Mouse (Mus musculus) heart, postnatal 10 days (tissue): ENCODE results near the gene Nalcn. TPM values are rescaled to one million over a fixed set of nuclear protein-coding genes. Genes with fewer than 3 reads are reported as not detected.
A peak's percentile ranks its signal among the peaks of the same experiment; 100 is the strongest.
"Not testable (repeated sequence)": the region's sequence is repeated elsewhere in the genome, so short reads cannot be mapped to it uniquely, and the experiment has no call there.

Experiments
- DNase-seq, 2 experiments: peaks; one replicate each; pipeline ENCODE4 v3.0.0; 2021
- intact Hi-C: fragments of 180-260 bp; cut with DNase I; formaldehyde crosslinking; loops from one replicate; pipeline ENCODE4 v1.15.1; 2025
- total RNA-seq, 2 experiments: library from RNA; stranded (reverse); gene quantifications; 2 replicates each; pipeline ENCODE4 v1.2.3; 2021

Gene Nalcn
- total RNA-seq, result under 1 TPM; 0.14 to 0.17 TPM

DNA sequence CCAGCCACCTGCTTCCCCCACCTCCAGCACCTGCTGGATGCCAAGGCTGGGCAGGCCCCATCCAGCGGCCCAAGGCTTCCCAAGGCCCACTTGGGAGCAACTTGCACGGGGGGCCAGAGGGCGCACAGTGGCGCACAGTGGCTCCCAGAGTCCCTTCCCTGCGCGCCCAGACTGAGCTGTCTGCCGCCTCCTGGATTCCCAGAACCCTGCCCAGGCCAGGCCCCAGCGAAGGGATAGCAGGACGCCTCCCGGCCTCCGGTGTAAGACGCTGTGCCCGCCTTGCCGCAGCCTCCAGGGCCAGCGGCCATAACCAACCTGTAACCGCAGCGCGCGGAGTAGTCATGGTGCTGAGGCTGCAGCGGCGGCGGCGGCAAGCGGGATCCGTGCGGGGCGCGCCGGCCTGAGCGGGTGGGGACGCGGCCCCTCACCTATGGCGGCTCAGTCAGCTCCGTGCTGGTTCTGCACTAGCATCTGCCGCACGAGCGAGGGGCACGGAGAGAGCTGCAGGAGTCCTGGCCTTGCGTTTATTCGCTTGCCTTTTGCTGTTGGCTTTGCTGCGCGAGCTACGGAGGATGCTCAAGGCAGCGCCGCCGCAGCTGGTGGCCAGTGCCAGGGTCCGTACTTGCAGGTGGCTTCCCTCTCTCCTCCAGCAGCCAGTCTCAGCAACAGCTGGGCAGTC is at the start of gene Nalcn:
Nalcn (minus strand) TSS at position 644 of the 679 bp plus-strand sequence.
- no peak for DNase-seq
- intact Hi-C loops, result no loop called here

DNA sequence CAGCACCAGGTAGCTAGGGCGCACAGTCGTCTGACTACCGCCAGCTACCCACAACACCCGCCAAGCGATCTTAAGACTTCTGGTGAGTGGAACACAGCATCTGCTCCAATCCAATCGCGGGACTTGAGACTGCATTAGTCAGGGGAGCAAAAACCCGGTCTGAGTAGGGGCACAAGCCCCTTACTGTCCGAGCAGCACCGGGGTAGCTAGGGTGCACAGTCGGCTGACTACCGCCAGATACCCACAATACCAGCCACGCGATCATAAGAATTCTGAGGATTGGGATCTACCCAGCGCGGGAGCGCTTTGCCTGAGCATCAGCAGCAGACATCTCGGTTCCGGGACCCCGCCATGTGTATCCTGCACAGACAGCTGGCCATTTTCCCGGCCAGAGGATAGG is 44.1 kb upstream of the Nalcn start:
- intact Hi-C loops, DNase-seq: not testable (repeated sequence)

DNA sequence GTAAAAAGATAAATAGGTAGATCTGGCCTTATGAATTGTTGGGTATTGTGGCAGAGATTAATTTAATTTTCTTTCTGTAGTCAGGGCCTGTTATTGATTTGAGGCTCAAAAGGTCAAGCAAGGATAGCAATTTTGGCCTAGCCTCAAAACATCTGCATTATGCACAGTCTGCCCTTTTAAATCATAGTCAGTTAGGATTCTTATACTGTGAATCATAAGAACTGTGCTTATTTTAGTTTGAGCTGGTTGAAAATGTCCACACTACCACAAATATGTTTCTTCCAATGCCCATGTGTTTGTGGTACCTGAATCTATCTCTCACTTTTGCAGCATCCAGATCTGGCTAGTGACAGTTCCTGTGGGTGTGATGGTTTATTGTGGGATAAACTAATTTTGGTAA is 37.5 kb upstream of the Nalcn start:
- DNase-seq, result no peak
- intact Hi-C loops, result no loop called here

DNA sequence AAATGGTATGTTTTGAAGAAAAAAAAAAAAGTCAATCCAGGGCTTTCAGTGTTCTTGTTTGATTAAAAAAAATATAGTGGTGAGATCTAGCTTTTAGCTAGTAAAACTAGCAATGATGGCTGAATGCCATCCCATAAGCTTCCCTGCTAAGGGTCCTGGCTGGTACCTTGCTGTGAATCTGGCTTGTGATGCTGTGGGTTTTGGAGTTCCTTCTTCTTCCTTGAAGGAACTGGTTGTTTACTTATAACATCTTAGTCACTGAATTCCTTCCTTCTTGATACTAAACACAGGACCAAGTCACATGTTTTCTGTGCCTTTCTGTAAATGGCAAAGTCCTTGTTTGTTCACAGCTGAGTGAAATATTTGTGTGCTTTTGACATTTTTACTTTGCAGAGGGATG is 36.3 kb upstream of the Nalcn start:
- no peak for DNase-seq
- intact Hi-C loops, result no loop called here

DNA sequence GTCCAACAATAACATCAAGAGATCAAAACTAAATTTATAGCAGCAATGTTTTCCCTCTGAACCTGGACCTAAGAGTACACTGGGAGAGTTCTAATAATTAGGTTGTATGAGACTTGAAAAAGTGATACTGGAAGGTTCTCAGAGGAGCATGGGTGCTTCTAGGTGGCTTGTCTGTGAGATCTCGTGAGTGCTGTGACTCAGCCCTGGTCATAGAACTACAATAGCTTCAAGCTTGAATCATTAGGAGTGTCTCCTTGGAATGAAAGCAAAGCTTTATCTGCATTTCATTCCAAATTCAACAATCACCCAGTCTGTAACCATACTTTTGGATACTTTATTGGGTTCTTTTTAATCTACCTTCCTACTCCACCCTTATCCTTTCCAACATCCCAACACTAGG is 35.4 kb upstream of the Nalcn start:
- no peak for DNase-seq
- intact Hi-C loops, result no loop called here

DNA sequence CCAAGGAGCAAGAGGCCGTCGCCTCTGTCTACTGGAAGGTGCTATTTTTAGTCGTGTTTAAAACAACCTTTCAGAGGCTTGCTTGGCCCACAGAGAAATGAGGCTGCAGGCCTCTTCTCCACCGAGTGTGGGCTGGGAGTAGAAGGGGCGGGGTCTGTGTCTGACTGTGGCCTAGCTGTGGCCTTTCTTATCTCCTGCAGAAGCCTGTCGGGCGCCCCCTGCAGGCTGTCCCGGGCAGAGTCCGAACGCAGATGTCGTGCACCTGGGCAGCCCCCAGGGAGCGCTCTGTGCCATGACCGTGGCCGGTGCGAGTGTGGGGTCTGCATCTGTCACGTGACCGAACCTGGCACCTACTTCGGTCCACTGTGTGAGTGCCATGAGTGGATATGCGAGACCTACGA is 34.1 kb upstream of the Nalcn start:
- intact Hi-C loops, result no loop called here
- peak; percentile 18 to 24 for DNase-seq

DNA sequence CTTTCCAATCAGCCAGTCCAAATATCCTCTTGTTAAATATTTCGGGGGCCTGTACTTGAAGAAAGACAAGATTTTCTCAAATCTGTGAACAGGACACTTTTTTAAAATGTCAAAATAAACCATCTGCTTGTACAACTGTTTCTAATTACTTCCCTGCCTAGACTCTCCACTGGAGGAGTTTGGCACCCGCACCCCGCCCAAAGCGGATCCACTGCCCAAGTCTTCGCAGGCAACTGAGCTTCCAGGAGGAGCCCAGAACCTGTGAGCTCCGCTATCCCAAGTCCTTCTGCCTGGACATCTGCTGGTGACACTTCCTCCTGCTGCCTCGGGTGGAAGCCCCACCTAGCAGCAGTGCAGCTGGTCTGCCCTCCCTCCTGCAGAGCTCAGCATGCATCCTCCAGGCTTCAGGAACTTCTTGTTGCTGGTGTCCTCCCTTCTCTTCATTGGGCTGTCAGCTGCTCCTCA is 33.0 kb upstream of the Nalcn start, which contains the start of gene Itgbl1:
Itgbl1 (plus strand) TSS at position 51 of the 465 bp plus-strand sequence.
- DNase-seq, result peak; percentile 15
- intact Hi-C loops, result no loop called here

DNA sequence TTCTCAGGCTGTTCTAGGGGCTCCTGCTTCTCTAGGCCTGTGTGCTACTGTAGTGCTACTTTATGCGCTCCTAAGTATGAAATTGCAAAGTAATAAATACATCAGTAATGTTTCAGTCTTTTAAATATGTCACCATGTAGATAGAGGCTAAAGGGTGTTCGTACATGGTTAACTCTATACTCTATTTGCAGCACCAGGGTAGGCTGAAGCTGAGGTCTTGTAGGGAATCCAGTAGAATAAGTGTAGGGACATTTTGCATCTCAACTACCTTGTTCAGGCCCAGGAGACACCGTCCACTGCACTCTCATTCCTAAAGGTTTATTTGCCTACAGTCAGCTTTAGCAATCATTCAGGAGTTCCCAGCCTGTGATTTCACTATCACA is 227 bp upstream of the Nalcn start:
- intact Hi-C loops, result no loop called here
- DNase-seq, result no peak

DNA sequence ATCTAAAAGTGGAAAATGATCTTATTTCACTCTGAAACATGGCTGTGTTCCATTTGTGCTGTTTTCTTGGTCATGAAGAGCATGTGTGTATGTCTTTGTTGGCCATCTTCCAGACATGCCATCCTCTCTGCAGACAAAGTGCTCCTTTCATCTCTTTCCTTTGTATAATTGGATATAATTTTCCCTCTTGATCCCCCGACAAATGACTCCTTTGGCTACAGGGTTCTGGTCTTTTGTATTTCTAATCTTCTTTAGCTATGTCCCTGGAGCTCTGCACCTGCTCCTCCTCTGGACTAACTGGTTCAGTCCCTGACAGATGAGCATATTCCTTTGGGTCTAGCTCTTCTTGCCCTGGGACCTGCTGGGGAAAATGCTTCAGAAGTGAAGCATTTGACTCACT is 4.0 kb downstream of the Nalcn start:
- intact Hi-C loops, result no loop called here

DNA sequence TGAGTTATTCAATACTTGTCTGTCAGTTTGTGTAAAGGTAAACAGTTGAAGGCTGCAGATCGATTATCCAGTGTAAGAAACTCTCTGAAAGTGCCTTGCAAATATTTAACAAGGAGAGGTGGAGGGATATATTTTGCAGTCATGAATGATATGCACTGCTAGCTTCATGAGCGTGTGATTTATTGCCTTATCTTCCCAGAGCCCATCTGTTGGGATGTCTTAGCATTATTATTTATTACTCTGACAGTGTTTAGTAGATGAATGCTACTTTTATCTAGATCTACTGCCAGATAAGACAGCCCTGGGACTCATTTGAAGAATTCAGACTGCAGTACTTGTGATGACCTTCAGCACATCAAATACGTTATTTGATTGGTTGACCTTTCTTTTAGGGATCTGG is 31.7 kb downstream of the Nalcn start:
- DNase-seq, result no peak
- intact Hi-C loops, result no loop called here

More for the DNA sequence above, 4.0 kb downstream of the Nalcn start:
- no peak for DNase-seq

DNA sequence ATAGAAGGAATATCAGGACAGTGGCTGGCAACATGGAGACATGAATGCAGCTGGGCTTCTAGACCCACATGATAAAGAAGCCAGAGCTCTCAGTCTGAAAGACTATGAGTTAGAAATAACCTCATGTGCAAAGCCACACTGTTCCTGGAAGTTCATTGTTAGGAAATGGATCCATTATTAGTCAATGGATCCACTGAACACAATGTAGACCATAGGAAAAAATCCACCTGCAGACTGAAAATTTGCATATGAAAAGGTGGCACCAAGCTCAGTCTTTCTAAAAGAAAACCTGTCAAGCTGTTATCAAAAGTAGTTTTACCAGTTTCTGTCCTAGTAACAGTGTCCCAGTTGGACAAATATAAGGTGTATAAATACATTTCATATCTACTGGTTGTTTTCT is 39.5 kb downstream of the Nalcn start:
- intact Hi-C loops, result no loop called here
- no peak for DNase-seq

DNA sequence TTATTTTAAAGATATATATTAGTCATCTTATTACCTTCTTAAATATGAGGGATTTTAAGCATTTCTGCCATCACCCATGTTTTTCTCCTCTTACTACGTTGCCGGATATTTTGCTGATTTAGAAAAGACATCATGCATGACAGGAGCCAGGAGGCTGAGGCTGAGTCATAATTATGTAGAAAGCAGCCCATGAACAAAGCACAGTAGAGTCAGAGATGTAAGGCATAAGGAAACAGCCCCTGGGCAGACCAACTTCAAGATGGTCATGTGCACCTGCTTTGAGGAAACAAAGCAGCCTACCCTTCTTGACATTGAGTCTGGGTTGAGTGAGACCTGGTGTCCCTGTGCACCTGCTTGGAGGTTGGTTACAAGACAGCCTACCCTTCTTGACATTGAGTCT is 44.5 kb downstream of the Nalcn start:
- intact Hi-C loops, result no loop called here

DNA sequence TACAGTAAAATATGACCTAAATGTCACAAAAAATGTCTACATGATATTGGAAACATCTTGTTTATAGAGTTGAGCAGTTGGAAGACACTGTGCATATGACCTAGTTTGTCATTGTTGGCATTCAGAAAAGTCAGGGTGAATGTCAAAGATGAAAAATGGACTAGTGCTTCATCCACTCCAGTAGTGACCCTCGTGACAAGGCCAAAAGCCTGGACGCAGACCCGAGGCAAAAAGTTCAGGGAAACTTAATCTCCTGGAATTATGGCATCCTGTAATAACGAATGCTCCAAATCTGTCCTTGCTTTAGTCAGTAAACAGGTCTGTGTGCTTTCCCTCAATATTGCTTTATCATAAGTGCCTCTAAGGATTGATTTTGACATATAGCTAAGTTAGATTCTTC is 51.6 kb downstream of the Nalcn start:
- no peak for DNase-seq
- intact Hi-C loops, result no loop called here

More for the DNA sequence above, 44.5 kb downstream of the Nalcn start:
- no peak for DNase-seq

DNA sequence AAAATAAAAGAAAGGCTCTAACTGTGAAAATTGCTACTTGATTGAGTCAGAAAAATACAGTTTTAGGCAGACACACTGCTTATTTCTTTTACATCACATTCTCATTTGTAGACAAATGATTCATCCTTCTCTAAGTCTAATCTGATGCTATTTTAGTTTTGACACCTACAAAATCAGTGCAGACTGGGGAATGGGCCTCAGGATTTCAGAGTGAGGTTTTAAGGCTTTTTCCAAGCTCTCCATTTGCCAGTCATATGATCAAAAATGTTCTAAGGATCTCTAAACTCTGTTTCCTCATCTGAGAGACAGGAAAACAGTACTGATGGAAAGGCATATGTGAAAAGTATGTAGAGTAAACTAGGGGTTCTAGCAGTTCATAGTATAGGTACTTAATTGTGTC is 52.0 kb downstream of the Nalcn start:
- DNase-seq, result no peak
- intact Hi-C loops, result no loop called here

DNA sequence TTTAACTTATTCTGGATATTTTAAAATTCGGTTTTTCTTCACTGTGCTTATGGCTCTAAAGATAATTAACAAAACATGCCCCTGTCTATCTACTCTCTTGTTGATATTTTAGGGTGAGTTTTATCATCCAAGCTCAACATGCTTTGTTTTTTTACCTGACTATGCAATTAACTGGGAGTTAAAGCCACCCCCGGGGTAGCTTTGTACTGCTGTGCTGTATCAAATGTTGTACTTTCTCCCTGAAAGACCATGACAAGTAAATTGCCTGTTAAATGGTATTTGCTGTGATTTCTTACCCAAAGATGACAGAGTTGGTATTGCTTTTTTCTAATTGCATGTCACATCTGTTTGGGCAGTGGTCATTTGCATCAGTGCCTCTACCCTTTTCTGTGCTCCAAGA is 60.3 kb downstream of the Nalcn start:
- DNase-seq, result no peak
- intact Hi-C loops, result no loop called here

DNA sequence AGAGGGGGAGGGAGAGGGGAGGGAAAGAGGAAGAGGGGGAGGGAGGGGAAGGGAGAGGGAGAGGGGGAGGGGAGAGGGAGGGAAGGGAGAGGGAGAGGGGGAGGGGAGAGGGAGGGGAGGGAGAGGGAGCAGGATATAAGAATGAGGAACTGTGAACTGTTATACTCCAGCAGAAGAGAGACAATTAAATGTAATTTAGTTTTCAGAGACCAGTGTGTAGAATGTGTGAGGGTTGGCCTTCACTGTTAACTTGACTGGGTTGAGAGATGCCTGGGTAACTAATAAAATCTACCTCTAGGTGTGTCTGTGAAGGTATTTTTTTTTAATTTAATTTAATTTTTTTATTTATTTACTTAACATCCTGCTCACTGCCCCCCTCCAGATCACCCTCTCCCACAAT is 71.4 kb downstream of the Nalcn start:
- DNase-seq, result no peak
- intact Hi-C loops, result no loop called here

DNA sequence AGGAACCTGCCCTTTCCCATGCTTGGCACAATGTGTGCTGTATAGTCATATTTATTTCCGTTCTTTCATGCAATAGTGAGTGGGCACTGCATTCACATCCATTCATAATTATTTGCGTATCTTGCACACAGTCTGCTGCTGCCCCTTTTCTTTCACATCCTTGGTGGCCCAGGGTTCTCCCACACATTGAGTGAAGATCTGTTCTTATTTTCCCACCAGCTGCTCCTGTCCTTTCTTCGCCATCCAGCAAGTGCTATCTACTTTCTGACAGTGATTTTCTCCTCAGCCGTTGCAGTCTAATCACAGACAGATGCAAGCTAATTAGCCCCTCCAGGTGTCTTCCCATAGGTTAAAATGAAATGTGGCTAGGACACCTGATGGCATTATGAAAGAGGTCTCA is 72.0 kb downstream of the Nalcn start:
- no peak for DNase-seq
- intact Hi-C loops, result no loop called here

DNA sequence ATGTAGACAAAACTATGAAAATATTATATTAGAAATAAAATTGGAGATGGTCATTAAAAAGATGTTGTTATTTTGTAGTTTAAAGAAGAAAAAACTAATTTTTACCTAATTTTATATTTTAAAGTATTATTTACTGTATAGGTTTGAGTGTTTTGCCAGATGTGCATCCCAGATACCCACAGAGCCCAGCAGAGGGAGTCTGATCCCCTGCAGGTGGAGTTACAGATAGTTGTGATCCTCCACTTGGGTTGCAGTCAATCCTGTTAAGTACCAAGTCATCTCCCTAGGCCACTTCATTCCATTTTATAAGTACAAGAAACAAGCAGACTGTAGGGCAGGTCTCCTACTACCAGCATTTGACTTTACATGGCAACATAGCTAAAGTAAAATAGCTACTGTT is 84.6 kb downstream of the Nalcn start:
- no peak for DNase-seq

DNA sequence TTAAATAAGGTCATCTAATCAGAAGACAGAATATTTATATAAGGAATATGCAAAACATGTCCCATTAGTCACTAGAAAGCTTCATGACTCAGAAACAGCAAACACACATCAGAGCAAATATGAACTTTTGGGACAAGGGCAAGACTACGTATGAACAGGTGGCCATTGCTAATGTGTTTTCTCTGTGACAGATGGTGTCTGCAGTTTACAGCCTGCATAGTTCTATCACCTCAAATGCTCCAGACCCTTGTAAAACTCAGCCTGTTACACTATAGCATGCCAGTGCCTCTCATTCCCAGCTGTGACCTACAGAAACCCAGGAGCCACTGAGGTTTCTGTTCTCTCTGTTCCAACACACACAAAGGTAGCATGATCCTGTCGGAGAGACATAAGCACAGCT is 91.3 kb downstream of the Nalcn start:
- intact Hi-C loops, result no loop called here

More for the DNA sequence above, 84.6 kb downstream of the Nalcn start:
- intact Hi-C loops, result no loop called here

DNA sequence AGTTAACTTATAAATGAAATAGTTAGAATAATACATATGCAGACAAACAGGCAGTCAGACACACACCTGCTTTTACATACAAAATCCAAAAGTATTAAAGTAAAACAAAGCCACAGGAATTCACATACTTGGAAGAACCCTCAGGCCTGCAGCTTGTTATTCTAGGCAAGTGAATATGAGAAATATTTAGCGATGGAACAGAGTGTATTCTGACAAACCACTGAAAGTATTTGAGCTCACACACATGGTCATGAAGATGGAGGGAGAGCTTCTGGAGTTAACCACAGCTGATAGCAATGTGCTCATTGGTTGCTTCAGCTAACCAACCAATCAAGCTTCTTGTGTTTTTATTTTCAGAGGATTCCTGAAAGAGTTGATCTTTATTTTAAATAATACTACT is 93.9 kb downstream of the Nalcn start:
- DNase-seq, result no peak
- intact Hi-C loops, result no loop called here

More for the DNA sequence above, 91.3 kb downstream of the Nalcn start:
- DNase-seq, result no peak

DNA sequence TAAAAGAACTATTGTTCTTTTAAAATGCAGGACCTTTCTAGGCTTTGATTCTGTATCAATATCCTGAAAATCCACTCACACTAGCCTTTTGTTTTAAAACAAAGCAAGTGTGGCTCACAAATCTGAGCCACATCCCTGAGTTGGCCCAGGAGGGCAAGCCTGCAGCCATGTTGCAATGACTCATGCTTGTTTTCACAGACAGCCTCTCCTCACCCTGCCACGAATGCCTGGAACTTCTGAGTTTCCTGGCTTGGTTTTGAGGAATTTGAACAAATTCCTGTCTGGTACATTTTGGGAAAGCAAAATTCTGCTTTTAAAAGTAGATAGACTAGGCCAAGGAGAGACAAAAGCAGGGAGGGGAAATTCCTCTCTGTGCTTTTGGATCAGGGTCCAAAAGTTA is 95.7 kb downstream of the Nalcn start:
- intact Hi-C loops, result no loop called here

DNA sequence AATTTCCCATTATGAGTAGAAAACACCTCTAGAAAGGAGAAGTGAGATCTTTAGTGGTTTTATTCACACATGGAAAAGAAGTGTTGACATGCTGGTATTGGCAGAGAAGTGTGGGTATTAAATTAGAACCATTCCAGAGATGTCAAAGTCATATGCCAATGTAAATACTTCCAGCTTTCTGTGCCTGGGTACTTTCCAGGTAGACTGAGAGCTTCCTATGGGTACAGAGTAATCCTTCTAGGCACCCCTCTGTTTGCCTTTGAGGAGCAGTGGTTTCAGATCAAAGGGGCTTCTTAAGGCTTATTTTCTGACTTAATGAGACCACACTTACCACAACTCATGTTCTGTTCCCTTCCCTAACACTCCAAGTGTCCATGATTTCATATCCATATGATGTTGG is 97.8 kb downstream of the Nalcn start:
- DNase-seq, result no peak
- intact Hi-C loops, result no loop called here

More for the DNA sequence above, 95.7 kb downstream of the Nalcn start:
- DNase-seq, result peak; percentile 24 to 33
